Mouse (Mus musculus): ENCODE results near the gene Podxl2.

GRCm38 (mm10) chr6:88901471-88901870, 26.6 kb upstream of the Podxl2 start:
- no peak for TF ChIP-seq POLR2A (IDR thresholded peaks at IDR 0.05; ENCODE audit: control insufficient read depth, extremely low read depth, insufficient read depth, low read length, poor library complexity)
- no peak for TF ChIP-seq CTCF (IDR thresholded peaks at IDR 0.05; ENCODE audit: borderline replicate concordance, control insufficient read depth, extremely low read depth, insufficient read depth, low read length, poor library complexity)

All from thymus, adult 2 months (tissue).